Mouse (Mus musculus) stomach, postnatal 0 days (tissue): ENCODE results near the gene Rabgap1l.

Experiments
- CTCF ChIP-seq: IDR thresholded peaks from 2 replicates; pipeline ENCODE4 v1.5.1; 2016; ENCODE audit warnings: antibody characterized with exemption, low read depth, mild to moderate bottlenecking, moderate library complexity
- EP300 ChIP-seq: optimal IDR thresholded peaks from 2 replicates; pipeline ENCODE3; 2016; ENCODE audit warnings: antibody characterized with exemption

GRCm38 (mm10) chr1:160211597-160212122 lies 581.4 kb downstream of the Rabgap1l start:
- TF ChIP-seq EP300 (no peak), CTCF (no peak)
